Mouse (Mus musculus): Measurements from ENCODE around the gene Fbxo39.

Gene Fbxo39

GRCm38 (mm10) chr11:72363523-72364240, 49.4 kb downstream of the Fbxo39 start:
- DNase-seq (ENCODE audit: low read depth) = no peak

- DNase-seq (ENCODE audit: low read depth) = no peak
Observed at GRCm38 (mm10) chr11:72364526-72364925, 50.3 kb downstream of the Fbxo39 start.

GRCm38 (mm10) chr11:72366126-72366525, 51.9 kb downstream of the Fbxo39 start:
- no peak for DNase-seq (ENCODE audit: low read depth)

GRCm38 (mm10) chr11:72367934-72368674, 53.9 kb downstream of the Fbxo39 start:
- DNase-seq (ENCODE audit: low read depth) = no peak
